Mouse (Mus musculus): ENCODE data around the gene Ilf3.

The Ilf3 gene

DNA sequence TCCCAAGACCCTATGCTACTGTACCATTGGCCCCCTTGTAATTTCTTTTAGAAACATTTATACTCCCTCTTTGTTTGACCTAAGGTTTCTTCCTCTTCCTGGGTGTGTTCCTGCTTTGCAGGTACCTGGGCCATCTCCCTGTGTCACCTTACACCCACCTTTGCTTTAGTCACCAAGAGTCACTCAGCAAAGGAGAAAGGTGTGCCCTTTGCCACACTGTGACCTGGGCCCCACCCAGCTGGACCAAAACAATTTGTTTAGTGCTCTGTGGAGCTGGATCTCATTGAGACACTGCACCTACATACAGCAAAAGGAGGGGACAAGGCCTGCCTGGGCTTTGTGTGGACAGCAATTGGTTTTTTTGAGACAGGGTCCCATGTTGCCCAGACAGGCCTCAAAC is 72.7 kb downstream of the Ilf3 start:
- no peak for DNase-seq

DNA sequence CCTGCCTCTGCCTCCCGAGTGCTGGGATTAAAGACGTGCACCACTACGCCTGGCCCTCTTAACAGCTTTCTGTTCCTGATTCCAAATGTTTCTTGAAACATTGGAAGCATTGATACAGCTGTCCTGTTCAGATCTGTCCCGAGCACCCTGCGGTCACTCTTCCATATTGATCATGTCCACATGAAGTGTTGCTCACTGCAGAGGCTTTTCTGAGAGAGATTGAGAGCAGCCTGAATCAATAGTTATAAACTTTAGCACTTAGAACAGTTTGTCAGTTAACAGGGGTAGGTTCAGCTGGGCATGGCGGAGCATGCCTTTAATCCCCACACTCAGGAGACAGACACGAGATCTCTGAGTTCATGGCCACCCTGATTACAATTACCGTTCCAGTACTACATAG is 76.2 kb downstream of the Ilf3 start:
- no peak for DNase-seq

DNA sequence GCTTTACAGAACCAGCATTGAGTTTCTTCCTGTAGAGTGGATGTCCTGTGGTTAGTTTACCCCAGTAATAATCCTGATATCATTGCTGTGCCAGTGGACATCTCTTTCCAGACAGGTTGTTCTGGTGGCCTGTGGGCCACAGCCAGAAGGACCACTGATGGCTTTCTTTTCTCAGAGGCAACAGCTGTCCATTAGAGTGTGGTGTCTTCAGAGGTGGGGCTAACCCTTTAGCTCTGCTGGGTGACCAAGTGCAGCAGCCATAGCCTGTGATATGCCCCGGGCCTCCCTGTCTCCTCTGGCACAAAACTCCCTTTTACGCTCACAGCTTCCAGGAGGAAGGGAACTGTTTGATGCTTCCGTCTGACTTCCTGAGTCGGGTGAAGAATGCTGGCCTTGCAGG is 76.9 kb downstream of the Ilf3 start:
- DNase-seq: no peak

DNA sequence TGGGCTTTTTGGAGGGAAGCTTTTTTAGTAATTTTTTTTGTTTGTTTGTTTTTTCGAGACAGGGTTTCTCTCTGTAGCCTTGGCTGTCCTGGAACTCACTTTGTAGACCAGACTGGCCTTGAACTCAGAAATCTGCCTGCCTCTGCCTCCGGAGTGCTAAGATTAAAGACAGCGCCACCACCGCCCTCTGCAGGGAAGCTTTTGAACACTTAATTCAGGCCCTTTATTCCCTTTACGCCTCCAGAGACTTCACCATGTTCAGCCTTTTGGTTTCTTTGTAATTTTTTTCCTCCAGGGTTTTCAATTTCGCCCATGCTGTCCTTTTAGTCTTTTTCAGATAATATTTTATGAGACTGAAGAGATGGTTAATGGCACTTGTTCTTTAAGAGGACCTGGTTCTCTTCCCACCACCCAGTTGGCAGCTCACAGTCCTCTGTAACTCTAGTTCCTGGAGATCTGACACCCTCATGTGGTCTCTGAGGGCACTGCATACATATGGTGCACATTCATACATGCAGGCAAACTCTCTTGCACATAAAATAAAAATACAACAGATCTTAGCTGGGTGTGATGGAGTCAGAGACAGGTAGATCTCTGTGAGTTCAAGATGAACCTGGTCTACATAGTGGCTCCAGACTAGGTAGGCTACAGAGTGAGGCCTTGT is 77.5 kb downstream of the Ilf3 start:
- DNase-seq: no peak

DNA sequence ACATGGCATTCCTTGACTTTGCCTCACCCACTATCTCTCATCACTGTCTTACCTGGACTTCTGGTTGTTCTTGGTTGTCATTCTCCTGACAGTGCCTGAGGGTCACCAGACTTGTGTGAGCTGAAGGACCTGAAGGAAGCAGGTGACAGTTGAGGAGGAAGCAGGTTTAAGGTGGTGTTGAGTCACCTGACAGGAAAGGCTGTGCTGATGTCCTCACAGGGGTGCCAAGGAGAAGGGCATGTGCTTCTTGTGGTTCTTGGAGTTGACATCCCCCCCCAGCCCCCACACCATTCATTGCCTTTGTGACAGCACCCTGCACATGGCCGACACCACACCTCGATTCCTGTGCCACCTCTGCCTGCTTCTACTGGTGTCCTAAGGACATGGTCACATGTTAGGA is 80.1 kb downstream of the Ilf3 start:
- DNase-seq: no peak

DNA sequence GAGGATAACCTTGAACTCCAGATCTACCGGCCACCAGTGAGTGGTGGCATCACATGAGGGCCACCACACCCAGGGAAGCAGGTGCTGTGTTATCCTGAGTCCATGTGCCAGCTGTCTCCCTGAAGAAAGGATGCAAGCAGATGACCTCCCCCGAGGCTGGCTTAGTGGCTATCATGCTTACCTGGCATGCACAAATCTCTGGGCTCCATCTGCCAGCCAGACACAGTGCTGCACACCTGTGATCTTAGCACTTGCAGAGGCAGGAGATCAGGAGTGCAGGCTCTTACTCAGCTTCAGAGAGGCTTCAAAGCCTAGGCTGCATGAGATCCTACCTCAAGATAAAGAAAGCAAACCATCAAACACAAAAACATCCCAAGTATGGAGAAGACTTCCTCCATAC is 82.0 kb downstream of the Ilf3 start:
- no peak for DNase-seq

DNA sequence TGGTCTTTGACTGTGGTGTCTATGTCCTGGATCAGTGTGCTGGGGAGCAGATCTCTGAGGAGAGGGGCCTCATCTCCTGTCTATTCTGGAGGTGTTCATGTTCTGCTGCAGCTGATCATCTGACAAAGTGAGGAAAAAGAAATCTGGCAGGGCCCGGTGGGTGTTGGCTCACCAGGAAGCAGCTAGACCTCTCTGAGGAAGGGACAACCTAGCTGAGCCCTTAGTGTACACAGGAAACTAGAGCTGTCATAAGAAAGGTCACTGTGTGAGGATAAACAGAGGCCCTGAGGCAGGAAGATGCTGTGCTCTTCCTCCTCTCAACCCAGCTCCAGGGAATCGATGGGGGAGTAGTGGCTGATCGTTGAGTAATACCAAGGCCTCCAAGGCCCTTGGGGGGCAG is 82.6 kb downstream of the Ilf3 start:
- no peak for DNase-seq

DNA sequence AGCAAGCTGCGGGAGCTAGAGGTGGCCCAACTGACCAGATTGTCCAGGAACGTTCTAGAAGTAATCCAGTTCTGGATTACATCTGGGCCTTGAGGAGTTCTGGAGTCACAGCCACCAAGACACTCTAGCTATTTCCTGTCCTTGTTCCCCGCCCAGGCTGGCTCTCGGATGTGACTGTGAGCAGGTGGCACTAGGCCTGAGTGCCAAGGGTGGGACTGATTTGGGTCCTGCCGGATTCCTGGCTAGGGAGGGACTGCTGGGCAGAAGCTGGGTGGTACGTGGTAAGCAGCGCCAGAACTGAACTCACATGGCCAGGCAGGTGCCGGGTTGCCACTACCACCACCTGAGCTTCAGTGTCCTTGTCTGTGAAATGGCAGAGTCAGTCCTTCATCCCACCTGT is 83.7 kb downstream of the Ilf3 start:
- DNase-seq: no peak

DNA sequence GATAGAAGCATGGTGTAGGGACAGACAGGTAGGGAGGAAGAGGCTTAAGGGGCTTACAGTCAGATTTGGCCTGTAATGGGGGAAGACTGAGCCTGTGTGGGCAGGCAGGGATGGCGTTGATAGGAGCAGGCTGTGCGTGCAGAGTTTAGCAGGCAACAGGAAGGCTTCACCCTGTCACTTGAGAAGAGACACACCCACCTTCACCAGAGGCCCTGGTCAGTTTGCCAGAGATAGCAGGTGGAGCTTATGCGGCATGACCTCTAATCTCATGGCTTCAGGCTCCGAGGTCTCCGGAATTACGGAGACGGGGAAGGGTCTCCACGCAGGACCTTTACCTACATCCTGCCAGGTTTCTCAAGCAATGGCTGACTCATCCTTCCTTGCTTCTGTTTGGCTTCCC is 84.2 kb downstream of the Ilf3 start:
- DNase-seq: no peak

DNA sequence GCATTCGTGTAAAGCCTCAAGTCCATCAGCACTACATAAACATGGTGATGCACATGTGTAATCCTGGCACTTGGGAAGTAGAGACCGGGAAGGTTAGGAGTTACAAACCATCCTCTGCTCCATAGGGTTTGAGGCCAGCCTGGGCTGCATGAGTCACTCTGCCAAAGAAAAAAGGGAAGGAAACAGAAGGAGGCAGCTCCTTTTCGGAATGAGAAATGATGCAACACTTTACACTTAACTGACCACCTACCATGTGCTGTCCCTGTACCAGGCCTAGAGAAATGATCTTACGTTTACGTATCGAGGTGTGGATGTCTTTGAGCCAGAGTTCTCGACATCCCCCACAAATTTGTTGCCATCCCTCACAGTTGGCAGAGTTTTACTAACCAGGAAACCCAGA is 85.3 kb downstream of the Ilf3 start:
- DNase-seq: no peak

DNA sequence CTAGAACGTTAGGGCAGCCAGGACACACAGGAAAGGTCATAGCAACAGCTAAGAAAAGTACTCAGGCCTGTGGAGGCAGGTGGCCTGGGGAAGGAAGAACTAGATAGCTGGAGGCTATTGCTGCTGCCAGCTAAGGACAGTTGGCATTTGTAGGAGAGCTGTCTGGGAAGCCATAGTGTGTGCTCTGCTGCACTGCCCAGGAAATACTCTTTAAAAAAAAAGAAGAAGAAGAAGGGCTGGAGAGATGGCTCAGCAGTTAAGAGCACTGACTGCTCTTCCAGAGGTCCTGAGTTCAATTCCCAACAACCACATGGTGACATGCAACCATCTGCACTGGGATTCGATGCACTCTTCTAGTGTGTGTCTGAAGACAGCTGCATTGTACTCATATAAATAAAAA is 85.8 kb downstream of the Ilf3 start:
- no peak for DNase-seq

DNA sequence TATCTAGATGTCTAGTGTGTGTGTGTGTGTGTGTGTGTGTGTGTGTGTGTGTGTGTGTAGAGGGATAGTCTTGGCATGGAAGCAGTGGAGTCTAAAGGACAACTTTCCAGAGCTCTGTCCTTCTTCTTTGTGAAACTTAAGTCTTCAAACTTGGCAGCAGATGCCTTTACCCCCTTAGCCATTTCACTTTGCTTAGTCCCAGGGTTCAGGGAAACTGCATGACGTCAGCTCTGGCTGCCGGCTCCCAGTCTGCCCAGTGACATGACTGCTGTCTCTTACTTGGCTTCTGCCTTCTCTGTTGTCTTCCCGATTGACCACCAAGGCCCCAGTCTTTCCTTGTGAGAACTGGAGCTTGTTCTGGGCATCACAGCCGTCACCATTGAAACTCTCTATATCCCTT is 86.9 kb downstream of the Ilf3 start:
- no peak for DNase-seq

All from right cerebral cortex, postnatal 25 days (tissue).